Mouse (Mus musculus) left cerebral cortex, adult 8-10 months (tissue): ENCODE measurements around the gene Gng7. TPM values are rescaled to one million over a fixed set of nuclear protein-coding genes. Genes with fewer than 3 reads are reported as not detected.
A peak's percentile ranks its signal among the peaks of the same experiment; 100 is the strongest.

Experiments used
- DNase-seq, 2 experiments: peaks; one replicate each; pipeline ENCODE4 v3.0.0; 2022; ENCODE audit warnings: low spot score in 2 of 2
- total RNA-seq, 4 experiments: library from RNA; stranded (reverse); gene quantifications; 2 replicates each; pipeline ENCODE4 v1.2.4; 2022

The Gng7 gene
- total RNA-seq, 4 experiments from 2014 or later = 204 to 252 (median 224) TPM

DNA sequence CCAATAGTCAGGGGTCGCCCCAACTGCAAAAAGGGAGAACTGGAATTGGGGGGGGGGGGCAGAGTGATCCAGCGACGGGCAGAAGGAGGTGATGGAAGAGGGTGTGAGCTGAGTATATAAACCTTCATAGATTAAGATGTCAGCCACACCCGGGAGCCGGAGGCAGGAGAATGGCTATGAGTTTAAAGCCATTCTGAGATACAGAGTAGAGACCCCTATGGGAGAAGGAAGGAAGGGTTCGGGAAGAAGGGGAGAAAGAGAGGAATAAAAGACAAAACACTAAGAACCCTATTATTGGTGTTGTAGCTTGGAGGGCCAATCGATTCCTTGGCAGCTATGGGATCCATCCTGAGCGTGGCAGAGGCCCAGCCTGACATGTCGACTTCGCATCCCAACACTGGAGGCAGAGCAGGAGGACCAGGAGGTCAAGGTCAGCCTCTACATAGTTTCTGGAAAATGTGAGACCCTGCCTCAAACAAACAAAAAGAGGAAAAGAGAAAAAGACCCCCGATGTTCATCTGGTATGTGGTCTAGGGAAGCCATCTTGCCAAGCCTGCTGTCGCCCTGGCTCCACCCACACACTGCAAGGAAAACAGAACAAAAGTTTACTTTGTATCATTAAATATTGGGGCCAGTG is 11.0 kb upstream of the Gng7 start, which contains the start of gene Diras1:
TSS of gene Diras1 (minus strand) at position 24 of the 637 bp plus-strand sequence.
- DNase-seq = no peak

DNA sequence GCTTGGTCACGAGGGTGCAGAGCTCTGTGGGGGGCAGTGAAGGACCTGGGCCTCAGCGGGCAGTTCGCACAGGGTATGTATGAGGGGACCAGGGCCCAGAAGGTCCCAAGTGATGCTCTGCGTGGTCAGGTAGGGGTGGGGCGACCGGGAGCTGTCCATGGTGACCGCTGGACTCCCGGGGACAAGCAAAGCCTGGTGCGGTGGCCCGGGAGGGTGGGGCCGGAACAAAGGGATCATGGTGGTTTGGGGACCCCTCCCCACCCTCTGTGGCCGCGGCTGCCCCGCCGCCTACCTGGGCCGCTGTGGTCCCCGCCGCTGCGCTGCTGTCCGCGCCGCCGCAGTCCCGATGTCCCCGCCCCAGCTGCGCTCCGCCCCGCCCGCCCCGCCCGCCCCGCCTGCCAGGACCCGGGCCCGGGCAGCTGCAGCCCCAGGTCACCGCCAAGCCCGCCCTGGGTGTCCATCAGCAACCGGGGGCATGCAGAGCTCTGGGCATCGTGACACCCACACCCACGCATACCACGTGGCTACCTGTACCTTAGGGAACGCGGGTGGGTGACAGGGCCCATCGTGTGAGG is 10.4 kb upstream of the Gng7 start:
- no peak for DNase-seq

DNA sequence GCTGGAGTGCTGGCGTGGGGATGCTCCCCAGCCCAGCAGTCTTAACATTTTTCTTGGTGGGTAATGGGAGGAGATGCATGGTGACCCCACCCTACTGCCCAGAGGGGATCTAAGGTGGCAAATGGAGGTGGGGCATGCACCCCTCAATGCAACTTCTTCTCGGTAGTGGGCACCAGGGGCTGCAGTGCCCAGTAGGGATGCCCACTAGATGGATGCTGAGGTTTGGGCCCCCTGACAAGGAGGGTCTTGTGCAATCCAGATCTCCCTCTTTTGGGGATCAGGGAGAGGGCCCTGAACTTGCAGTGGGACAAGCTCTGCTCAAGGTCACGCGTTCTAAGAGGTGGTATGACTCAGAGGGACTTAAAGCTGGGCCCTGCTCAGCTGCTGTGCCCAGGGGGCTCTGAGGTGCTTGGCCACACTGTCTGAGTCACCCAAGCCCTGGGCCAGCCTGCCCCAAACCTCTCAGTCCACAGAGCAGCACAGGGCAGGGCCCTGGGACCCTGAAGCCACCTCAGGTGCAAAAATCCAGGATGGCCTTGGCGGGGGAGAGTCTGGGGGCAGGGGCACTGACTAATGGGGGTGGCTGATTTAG is 9.7 kb upstream of the Gng7 start:
- no peak for DNase-seq

DNA sequence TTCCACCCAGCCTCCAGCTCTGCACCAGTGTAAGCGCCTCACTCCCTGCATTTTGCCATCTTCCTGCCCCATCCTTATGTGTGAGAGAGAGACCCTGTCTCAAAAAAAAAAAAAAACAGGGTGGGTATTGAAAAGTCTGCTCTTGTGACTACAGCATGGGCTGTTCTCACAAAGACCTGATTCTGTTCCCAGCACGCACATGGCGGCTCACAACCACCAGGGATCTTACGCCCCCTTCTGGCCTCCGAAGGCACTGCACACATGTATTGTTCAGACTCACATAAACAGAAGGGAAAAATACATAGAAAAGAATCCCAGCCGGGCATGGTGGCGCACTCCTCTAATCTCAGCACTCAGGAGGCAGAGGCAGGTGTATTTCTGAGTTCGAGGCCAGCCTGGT is 8.0 kb upstream of the Gng7 start:
- no peak for DNase-seq

DNA sequence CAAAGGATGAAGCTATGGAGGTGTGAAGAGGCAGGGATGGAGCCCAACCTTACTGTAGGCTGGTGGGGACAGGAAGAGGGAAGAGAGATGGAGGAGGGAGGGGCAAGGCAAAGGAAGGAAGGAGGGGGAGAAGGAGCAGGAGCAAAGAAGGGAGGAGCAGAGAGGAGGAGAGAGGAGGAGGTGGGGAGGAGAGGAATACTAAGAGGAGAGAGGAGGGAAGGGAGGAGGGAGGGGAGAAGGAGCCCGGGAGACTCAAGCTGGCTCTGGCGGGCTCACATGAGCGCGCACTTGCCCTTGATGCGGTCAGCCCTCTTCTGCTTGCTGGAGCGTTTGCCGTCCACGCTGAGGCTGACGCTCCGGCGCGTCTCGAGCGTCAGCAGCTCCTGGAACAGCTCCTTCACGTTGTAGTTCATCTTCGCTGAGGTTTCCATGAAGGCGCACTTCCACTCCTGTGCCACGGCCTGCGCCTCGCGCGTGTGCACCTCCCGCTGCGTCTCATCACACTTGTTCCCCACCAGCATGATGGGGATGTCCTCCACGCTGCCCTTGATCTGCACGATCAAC is 6.9 kb upstream of the Gng7 start:
- DNase-seq = no peak

DNA sequence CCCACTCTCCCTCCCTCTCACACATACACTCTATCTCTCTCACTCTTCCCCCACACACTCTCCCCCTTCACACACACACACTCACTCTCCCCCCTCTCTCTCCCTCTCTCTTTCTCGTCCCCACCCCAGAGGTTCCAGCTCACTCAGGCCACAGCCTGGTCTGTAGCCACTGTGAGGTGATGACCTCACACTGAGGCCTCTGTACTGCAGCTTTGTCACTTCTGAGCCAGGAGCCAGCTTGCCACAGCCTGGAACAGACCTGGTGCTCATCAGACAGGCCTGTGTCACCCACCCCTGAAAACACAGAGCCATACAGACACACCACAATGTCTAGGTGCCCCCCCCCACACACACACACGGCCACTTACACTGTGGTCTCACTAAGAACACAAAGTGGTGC is 5.5 kb upstream of the Gng7 start:
- DNase-seq = no peak

DNA sequence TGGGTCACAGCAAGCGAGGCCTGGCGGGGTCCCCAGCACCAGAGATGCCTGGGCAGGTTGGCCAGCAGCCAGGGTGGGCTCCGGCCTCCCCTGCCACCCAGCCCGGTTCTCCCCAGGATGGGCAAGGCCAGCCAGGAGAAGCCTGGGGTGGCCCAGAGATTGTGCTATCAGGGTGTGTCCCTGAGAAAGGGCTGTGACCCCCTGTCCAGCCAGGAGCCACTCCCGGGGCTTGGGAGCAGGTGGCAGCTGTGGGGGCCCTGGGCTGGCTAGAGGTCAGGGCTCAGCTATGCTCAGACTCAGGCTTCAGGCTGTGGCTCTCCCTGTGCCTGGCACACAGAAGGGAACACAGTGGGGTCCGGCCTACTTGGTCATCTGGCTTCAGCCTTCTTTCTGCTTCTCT is 4.9 kb upstream of the Gng7 start:
- no peak for DNase-seq

DNA sequence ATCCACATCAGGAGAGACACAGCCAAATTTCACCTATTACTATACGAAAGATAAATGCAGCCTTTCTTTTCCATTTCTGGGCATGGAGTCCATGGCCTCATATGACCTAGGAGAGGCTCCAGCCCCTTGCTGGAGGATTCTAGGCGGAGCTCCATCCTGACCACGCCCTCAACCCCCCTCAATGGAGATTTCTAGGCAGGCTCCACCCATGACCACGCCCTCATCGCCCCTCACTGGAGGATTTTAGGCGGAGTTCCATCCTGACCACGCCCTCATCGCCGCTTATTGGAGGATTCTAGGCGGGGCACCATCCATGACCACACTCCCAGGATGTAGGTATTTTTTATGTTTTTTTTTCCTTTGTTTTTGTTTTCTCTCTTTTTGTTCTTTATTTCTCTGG is 3.6 kb upstream of the Gng7 start:
- DNase-seq = no peak

DNA sequence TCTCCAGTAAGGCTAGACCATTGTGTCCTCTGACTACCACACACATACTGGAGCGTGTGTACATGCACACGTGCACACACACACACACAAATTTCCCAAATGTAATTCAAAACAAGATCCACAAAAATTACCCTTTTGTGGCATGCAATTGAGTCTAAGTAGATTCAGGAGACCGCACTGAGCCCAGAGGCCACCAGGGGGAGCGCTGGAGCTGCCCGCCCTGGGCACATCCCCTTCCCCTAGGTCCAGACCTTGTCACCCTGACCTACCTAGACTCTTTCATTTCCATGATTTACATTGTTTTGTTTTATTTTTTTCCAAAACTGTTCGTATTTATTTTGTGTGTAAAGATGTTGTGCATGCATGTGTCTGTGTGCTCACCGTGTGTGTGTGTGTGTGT is 1.9 kb upstream of the Gng7 start:
- no peak for DNase-seq

DNA sequence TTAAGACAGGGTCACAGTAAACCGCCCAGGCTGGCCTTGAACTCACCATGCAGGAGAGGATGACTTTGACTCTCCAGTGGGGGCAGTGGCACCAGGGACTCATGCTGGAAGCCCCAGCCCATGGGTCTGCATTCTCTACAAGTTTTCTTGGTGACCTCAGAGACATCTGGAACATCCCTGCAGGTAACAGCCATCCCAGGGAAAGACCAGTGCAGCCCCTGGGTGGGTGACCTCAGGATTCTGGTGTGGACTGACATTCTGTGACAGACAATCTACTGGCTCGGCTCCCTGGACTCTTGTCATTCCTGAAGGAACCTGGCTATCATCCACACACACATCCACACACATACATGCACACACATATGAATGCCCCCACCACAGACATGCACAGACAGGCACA is 921 bp upstream of the Gng7 start:
- DNase-seq = no peak

DNA sequence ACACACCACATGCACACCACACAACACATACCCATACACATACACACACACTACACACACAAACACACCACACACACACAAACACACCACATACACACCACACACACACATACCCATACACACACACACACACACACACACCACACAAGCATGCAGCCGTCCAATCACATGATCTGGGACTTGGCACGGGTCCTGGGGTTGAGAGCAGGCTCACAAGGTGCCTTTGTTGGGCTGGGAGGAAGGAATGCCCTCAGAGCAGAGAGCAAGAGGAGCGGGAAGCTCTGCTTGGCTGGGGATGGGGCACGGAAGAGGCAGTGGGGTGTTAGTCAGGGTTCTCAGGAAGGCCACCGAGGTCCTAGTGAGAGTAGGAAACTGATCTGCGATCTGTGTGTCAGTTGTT is 3.9 kb downstream of the Gng7 start:
- DNase-seq = no peak

DNA sequence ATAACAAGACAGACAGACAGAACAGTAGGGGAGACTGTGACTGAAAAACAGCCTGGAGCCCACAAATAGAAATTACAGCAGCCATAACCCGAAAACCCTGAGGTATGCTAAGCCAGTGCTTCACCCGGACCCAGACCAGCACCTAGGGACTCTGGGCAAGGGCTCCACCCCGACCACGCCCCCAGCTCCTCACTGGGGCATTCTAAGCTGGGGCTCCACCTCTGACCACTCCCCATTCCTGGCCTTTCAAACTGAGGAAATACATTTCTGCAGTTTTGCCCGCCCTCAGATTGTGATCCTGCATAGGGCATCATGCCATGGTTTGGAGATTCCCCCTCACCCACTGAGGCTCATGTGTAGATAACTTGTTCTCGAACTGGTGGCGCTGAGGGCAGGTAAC is 7.5 kb downstream of the Gng7 start:
- DNase-seq = no peak

DNA sequence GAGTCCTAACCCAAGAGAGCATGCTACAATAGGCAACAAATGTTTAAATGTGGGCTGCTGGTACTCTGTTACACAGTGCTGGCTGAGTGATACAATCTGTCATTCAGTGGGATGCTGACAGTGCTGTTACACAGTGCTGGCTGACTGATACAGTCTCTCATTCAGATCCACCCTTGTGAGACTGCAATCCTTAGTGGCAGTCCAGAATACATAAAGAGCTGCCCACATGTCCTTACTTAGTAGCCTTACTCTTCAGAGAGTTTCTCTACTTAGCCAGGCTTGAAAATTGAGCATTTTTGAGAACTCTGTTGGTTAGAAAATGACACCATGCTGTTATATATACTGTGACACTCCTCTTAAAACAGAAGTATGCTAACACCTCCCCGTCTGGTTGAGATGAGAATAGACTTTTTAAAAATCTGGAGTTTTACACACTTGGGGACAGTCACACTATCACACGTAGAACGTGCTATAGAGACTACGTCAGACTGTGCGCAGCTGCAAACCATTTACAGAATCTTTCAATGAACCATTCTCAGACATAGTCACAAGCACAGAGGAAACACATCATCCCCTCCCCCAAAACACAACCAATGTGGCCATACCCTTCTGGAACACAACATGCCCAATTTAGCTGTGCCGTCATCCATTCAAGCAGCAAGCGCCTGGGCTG is 8.6 kb downstream of the Gng7 start:
- no peak for DNase-seq

DNA sequence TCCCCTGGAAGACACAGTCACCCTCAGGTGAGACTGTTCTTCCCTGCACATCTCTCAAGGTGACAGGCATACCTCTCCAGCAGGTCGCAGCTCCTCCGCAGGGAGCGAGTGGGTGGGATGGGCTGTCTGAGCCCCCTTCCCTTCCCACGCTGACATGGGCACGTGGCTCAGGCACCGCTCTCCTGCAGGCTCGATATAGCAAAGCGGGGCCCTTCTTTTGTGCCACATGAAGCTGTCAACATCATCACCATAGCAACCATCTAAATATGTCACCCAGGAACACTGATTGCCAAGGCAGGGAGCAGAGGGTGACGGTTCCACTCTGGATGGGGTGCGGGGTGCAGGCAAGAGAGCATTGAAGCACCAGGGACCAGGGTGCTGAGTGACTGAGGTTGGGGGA is 13.6 kb downstream of the Gng7 start:
- DNase-seq = peak in 1 of 2 experiments; percentile 77

DNA sequence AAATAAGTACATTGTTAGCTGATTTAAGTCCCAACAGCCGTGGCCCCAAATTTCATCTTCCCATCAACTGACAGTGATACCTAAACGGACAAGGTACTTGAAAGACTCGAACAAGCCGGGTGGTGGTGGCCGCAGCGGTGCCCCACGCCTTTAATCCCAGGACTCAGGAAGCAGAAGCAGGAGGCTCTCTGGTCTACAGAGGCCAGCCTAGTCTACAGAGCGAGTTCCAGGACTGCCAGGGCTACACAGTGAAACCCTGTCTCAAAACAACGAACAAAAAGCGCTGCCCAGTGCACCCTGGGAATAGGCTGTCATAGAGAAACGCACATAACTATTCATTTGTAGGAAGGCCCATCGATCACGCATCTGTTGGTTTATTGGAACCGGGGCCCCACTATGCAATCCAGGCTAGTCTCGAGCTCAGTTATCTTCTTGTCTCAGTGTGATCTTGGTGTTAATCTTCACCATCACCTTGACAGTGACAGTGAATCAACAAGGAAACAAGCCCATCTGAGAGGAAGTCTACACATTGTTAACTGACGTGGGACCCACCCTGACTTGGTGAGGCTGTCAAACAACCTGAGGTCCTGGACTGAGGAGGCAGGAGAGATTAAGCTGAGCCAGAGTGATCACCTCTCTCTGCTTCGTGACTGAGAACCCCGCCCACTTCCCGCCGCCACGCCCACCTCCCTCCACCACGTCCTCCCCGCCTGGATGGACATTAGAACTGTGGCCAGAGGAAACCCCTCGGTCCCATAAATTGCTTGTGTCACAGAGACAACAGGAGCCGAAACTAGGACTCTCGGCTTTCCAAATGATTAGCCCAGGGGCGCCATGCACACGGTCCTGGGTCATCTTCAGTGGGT is 14.3 kb downstream of the Gng7 start:
- no peak for DNase-seq

DNA sequence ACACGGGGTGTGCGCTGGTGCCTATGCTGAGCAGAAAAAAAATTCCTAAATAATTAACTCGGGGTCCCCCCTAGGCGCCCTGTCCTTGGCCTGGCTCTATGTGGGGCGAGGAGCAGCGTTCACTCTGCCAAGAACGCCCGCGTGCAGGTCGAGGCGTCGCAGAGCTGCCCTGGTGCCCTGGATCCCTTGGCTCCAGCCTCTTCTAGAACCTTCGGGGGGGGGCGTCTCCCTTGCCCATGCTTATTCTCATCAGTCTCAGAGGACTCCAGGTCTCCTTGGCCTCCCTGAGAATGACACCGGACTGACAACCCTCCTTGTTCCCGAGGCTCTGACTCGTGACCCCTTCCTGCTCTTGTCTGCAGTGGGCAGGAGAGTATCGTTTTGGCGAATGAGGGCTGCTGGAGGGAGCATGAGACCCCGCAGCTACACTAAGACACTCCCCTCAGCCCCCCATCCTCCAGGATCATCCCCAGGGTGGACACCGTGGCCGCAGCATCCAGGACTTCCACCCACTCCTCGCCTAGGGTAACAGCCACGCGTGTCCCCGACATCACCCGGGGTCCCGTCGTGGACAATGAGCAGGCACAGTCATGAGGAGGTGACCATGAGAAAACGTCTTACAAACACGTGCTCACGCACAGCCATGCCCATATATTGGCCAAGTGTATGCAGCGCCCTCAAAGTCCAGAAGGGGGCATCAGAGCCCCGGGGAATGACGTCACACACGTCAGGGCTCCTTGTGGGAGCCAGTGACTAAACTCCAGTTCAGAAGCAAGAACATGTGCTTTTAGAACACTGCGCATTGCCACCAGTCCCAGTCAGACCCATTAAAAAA is 15.2 kb downstream of the Gng7 start:
- DNase-seq = peak; percentile 85 to 90

DNA sequence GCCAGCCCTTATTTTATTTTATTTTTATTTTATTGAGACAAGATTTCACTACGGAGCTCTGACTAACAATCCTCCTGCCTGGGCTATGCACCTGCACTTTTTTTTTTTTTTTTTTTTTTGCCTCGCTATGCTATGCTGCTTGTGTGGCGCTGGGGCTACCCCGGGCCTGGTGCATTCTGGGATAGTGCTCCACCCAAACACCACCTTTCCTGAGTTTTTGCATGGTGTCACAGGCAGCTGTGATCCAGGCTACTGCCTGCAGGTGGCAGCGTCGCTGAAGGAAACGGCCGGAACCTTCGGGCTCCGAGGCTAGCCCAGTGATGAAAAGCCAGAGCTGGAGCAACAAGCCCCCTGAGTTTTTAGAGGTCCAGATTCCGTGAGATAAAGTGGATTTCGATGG is 16.0 kb downstream of the Gng7 start:
- DNase-seq = no peak

DNA sequence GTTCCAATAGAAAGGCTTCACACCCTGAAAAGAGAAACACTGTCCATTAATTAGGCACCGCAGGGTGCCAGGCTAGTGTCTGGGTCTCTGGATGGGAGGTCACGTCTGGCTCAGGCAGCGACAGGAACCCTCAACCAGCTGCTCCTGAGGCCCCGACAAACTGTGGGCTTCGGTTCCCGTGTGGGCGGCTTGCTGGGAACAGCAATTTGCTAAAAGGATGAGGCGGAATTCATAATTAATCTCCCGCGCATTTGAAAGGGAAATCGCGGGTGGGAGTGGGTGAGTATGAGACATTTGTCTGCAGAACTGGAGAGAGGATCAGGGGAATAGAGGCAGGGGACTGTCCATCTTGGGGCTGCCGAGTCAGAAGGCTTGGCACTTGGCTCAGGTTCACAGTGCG is 16.7 kb downstream of the Gng7 start:
- no peak for DNase-seq

DNA sequence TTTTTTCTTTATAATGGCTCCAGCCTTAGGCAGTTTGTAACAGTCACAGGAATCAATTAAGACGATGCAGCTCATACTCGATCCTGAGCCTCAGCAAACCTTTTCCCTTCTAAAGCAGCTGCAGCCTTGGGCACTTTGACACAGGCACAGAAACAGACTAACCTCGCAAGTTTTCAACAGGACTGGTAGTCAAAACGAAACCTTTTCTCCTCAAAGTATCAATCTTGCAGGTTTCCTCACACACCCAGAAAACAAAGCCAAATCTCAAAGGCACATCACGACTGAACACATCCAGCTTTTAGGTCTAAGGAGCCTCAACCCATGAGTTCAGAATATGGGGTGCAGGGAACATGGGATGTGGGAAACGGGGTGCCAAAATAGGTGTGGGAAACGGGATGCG is 17.4 kb downstream of the Gng7 start:
- no peak for DNase-seq

DNA sequence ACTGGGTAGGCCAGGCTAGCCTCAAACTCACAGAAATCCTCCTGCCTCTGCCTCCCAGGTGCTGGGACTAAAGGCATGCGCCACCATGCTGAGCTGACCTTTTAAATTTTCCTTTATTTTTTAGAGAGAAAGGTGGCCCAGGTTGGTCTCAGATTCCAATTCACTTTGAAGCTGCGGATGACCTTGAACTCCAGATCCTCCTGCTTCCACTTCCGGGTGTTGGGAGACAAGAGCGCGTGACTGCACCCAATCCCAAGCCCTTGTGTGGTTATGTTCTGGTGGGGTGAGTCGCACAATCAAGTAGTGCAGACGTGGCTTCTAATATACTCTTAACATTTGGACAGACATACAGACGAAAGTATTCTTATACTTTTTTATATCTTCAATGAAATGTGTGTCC is 18.2 kb downstream of the Gng7 start:
- no peak for DNase-seq
